Mouse (Mus musculus) urinary bladder, postnatal 36 days (tissue): ENCODE measurements at regions not wholly inside any gene's neighbourhood (a gene's known extent, or its start where the extent isn't known, plus 50 kb on each side); places are given as distances from the start of the nearest gene placed in this dataset.

Experiments used
- DNase-seq, 2 experiments: peaks; one replicate each; pipeline ENCODE4 v3.0.0; 2022; ENCODE audit warnings: low spot score in 2 of 2, mixed read lengths in 1 of 2

GRCm38 (mm10) chr14:16901534-16902147 lies 82.7 kb upstream of the Rarb start:
- no peak for DNase-seq

DNA sequence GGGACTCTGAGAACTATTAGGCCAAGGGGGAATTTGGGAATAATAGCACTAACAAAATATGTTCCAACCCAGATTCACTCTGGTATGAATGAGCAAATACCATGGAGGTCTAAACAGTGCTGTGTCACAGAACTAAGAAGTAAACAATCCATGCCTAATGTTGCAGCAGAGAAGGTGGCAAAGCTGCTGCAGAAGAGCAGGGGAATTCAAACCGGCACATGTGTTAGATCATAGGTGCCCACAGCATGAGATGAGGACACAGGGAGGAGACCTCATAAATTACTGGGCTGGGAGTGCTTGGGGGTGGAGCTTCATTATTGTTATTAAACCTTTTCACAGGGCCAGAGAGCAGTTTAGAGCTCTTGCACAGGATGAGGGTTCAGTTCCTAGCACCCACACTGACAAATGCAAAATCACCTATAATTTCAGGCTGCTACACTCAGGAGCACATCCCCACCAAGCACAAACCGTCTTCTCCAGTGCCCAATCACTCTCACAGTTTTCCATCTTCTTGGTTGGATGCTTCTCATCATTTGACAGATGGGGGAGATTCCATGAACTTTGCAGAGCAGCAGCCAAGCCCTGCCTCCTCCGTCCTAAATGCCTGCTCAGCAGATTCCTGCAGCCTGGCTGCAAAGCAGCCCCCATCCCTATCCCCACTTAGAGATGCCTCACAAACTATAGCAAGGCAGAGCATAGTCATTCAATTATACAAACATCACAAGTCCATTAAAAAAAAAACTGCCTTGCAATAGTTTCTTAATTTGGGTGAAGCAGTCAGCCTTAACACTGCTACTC lies 79.0 kb upstream of the Rarb start:
- DNase-seq: no peak

GRCm38 (mm10) chr14:16896974-16897373 lies 78.0 kb upstream of the Rarb start:
- DNase-seq: no peak

GRCm38 (mm10) chr14:16881249-16881648 lies 62.3 kb upstream of the Rarb start:
- DNase-seq: no peak

DNA sequence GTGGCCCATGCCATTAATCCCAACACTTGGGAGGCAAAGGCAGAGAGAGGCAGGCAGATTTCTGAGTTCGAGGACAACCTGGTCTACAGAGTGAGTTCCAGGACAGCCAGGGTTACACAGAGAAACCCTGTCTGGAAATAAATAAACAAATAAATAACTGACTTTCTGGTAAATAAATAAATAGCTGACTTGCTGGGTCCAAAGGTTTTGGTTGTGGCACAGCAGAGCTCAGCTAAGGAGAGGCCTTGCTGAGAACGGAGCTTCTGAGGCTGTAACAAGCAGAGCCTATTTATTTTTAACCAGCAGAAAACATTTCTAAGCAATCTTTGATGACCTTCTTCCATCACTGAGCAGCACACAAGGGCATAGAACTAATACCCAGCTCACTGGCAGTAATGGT lies 50.3 kb upstream of the Rarb start:
- no peak for DNase-seq
